Mouse (Mus musculus) thymus, postnatal 4 days (tissue): ENCODE data around the gene Rpl10a.

ENCODE experiments used
- DNase-seq: peaks from one replicate; pipeline ENCODE4 v3.0.0; 2021

Rpl10a gene

GRCm38 (mm10) chr17:28328366-28328928 lies at the start of gene Rpl10a:
TSS of gene Rpl10a (plus strand) at chr17:28328471.
- peak; percentile 99 for DNase-seq

DNA sequence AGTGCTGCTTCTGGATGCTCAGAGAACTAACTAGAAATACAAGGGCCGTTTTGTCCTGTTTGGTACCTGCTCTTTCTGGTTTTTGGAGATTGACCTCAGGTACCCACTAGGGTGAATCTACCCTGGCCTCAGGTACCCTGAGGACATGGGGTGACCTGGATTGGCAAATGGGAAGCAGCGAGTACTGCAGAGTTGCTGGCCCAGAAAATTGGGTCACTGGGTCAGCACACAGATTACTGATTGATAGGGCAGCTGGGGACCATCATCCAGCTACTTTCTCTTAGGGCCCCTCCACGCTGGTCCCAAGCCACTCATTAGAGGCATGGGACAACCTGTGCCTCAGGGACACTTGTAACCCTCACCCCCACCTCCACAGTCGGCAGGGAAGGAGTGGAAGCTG lies 49.0 kb upstream of the Rpl10a start:
- no peak for DNase-seq

DNA sequence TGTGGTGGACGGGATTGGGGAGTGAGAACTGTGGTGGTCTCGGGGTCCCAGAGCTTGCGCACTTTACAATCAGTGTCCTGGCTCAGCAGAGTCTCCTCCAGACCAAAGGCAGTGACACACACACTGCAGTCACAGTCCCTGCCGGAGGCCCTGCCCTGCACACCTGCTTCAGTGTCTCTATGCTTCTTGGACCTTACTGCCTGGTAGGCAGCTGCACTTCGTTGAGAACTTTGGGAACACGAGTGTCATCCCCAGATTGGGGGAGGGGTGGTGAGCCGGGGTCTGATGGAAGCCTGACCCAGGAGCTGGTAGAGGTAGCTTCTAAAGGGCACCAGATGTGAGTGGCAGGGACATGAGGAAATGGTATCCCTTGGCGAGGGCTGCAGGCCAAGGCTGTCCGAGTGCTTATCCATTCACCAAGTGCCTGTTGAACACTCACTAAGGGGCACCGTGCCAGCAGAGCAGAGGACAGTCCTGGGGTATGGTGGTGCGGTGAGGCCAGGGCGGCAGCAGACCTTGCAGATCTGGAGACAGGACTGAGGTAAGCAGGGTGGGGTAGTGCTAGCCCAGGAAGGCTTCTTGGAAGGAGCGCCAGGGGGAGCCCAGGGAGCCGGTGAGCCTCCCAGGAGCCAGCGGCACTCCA lies 48.4 kb upstream of the Rpl10a start:
- peak; percentile 53 for DNase-seq

- no peak for DNase-seq
Observed at GRCm38 (mm10) chr17:28280423-28280800, 47.9 kb upstream of the Rpl10a start.

DNA sequence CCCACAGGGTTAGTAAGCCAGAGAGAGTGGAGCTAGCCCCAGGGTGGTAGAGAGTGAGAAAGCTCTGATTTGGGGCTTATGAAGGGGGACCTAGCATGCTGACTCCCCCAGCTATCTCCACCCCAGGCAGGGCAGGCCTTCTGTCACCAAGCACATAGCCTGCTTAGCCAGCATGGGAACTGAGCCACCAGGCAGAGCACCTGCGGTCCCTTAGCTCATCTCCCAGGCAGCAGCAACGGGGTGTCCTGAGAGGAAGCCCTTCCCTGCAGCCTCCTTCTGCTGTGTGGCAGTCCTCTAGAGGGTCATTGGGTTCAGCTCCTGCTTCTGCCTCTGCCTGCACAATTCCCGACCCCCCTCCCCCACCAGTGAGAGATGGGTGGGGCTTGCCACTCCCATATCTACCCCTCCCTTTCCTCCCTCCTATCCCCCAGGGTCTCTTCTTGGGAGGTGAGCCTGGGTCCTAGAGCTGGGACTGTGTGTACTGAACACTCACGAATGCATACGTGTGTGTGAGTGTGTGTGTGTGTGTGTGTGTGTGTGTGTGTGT lies 47.4 kb upstream of the Rpl10a start:
- no peak for DNase-seq

- DNase-seq = no peak
Observed at GRCm38 (mm10) chr17:28281866-28282441, 46.3 kb upstream of the Rpl10a start.

DNA sequence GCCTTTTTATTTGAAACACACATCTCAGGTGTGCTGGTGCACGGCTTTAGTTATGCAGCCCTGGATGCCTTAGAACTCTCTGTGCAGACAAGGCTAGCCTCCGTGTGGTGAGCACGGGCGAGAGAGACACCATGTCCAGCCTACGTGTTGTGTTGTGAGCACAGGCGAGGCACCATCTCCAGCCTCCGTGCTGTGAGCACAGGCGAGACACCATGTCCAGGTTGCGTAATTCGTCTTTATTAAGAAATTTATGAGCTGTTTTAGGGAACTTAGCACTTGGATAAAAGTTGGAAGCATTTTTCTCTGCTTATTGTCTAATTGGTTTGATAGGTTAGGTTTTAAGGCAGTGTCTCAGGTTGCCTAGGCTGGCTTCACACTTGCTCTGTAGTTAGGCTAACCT lies 45.1 kb upstream of the Rpl10a start:
- DNase-seq = no peak

- no peak for DNase-seq
Observed at GRCm38 (mm10) chr17:28286133-28286532, 42.1 kb upstream of the Rpl10a start.

DNA sequence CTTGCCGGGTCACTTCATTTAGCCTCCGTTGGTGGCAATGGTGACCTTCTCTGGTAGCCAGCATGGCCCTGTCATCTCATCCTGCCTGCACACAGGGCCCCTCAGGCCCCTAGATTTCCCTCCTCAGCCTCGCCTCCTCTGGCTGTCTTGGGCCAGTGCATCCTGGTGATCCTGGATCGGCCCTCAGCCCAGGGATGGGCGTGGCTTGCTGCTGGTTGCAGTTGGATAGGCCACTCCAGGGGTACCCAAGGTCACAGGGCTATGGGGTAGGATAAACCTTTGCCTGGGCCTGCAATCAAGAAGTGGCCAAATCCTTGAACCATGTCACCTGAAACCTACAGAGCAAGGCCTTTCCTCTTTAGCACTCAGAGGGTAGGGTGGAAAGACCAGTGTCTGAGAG lies 41.3 kb upstream of the Rpl10a start:
- DNase-seq = no peak

GRCm38 (mm10) chr17:28287578-28287977 lies 40.7 kb upstream of the Rpl10a start:
- no peak for DNase-seq

- DNase-seq = peak; percentile 74
Observed at GRCm38 (mm10) chr17:28287980-28288379, 40.3 kb upstream of the Rpl10a start.

DNA sequence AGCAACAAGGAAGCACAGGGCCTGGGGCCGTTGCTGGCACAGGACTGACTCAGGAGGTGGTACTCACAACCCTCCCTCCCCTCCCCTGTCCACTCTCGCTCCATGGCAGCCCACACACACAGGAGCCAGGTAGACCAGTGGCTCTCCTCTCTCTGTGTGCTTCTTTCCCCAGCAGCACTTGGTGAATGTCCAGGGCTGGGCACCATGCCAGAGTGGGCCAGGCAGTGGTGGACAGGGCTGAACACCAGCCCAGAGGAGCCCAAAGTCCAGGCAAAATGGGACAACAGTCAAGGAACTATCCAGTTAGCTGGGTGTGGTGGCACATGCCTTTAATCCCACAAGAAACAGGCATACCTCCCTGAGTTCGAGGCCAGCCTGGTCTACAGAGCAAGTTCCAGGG lies 38.0 kb upstream of the Rpl10a start:
- no peak for DNase-seq

- DNase-seq = no peak
Observed at GRCm38 (mm10) chr17:28290671-28291070, 37.6 kb upstream of the Rpl10a start.

DNA sequence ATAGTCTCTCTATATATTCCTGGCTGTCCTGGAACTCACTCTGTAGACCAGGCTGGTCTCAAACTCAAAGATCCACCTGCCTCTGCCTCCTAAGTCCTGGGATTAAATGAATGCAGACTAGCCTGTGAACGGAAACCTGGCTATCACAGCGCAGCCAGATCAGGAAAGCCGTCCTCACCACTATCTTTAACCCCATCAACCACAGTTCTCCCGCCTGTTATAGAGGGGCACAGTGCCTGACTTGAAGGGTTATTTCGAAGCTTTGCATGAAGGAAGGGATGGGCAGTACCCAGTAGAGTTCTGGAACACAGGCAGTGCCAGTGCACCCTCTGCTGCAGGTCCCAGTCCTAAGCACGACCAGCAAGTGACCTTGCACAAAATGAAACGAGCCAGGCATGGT lies 36.9 kb upstream of the Rpl10a start:
- no peak for DNase-seq

- no peak for DNase-seq
Observed at GRCm38 (mm10) chr17:28293716-28294115, 34.6 kb upstream of the Rpl10a start.

- no peak for DNase-seq
Observed at GRCm38 (mm10) chr17:28294449-28295333, 33.6 kb upstream of the Rpl10a start.

DNA sequence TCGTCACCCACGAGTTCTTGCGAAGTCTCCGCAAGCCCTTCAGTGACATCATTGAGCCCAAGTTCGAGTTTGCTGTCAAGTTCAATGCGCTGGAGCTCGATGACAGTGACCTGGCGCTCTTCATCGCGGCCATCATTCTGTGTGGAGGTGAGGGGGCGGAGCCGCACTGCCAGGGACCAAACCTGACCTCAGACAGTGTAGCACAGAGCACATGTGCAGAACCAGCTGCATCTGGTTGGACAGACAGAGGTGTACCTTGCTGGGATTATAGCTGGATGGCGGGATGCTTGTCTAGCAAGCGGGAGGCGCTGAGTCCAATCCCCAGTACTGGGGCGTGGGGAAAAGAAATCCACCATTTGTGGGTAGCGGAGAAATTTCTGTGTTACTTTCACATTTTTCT lies 29.4 kb upstream of the Rpl10a start:
- DNase-seq = no peak

DNA sequence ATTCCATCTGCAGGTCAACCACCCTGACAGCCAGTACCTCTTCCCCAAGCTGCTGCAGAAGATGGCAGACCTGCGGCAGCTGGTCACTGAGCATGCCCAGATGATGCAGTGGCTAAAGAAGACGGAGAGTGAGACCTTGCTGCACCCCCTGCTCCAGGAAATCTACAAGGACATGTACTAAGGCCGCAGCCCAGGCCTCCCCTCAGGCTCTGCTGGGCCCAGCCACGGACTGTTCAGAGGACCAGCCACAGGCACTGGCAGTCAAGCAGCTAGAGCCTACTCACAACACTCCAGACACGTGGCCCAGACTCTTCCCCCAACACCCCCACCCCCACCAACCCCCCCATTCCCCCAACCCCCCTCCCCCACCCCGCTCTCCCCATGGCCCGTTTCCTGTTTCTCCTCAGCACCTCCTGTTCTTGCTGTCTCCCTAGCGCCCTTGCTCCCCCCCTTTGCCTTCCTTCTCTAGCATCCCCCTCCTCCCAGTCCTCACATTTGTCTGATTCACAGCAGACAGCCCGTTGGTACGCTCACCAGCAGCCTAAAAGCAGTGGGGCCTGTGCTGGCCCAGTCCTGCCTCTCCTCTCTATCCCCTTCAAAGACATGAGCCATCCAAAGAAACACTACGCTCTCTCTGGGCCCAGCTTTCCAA lies 28.5 kb upstream of the Rpl10a start:
- DNase-seq = no peak

DNA sequence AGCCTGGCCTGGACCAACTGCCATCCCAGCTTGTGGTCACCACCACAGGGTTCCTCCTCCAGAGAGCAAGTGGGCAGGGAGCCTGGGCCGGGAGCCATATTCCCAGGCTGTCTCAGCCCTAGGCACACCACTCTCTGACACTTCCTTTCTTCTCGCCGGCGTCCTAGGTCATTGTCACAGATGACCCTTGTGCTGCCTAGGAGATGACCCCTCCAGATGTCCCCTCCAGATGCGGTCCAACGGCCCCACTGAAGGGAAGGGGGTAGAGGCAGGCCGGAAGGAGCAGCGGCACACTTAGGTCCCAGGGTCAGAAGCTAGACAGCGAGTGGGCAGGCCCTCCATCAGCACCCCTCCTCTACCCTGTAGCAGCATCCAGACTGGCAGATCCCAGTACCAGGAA lies 27.9 kb upstream of the Rpl10a start:
- DNase-seq = no peak

GRCm38 (mm10) chr17:28300850-28301249 lies 27.4 kb upstream of the Rpl10a start:
- no peak for DNase-seq

GRCm38 (mm10) chr17:28305172-28305571 lies 23.1 kb upstream of the Rpl10a start:
- no peak for DNase-seq

- DNase-seq = peak; percentile 96
Observed at GRCm38 (mm10) chr17:28308297-28309195, 19.7 kb upstream of the Rpl10a start.
